Mouse (Mus musculus): ENCODE measurements around the gene BC067074.
"Not testable (repeated sequence)": the region's sequence is repeated elsewhere in the genome, so short reads cannot be mapped to it uniquely, and the experiment has no call there.

BC067074 gene

DNA sequence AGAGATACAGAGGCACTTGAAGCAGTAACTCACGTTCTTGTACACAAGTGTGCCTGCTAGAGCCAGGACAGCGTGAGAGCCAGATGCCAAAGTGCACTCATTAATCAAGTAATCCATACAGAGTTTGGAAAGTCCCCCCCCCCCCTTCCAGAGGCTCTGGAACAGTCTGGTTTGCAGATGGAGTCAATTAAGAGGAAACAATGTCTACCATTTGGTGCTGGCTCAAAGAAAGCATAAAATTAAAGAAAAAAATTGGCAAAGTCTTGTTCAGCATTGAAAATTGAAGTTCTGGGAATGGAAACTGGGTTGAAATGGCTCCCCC lies 81.1 kb downstream of the BC067074 start:
- DNase-seq (ENCODE audit: low read depth, low spot score), result no peak

GRCm38 (mm10) chr13:113377631-113378030 lies 84.7 kb downstream of the BC067074 start:
- no peak for DNase-seq (ENCODE audit: low read depth, low spot score)

- DNase-seq (ENCODE audit: low read depth, low spot score), result no peak
Observed at GRCm38 (mm10) chr13:113378980-113379410, 86.0 kb downstream of the BC067074 start.

DNA sequence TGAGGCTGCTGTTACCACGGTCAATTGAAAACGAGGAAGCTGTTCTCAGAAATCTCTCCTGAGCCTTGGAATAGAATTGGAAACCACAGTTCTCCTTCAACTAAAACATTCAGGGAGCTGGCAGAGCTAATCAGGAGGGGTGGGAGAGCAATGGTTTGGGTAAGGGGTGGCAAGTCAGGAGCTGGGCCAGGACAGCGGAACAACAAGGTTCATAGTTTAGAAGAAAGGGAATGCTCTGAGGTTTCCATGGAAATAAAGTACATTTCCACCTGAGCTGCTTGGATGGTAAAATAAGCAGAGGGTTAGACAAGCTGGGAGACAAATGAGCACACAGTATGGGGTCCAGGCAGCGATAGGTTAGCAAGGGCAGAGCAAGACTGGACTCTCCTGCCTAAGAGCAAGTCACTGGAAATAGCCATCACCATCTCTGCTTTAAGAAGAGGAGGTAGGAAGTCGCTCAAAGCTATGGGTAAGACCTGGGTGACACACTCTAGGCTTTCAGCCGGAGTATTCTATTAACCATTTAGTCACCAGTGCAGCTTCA lies 86.9 kb downstream of the BC067074 start:
- no peak for DNase-seq (ENCODE audit: low read depth, low spot score)

- DNase-seq (ENCODE audit: low read depth, low spot score), result no peak
Observed at GRCm38 (mm10) chr13:113381710-113382109, 88.8 kb downstream of the BC067074 start.

GRCm38 (mm10) chr13:113382201-113382600 lies 89.2 kb downstream of the BC067074 start:
- no peak for DNase-seq (ENCODE audit: low read depth, low spot score)

DNA sequence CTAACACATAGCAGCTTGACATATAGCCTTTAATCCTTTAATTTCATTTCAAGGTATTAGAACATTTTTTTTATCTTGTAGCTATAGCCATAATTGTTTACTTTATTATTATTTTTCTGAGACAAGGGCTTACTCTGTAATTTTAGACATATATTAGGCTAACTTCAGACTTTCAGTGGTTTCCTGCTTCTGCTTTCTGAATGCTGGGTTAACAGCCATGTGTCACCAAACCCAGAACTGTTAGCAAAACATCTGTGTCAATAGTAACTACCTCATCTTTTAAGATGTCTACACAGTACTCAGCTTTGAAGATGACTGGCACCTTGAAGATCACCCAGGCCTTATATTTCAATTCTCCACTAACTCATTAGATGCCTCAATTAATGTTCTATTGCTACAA lies 89.8 kb downstream of the BC067074 start:
- DNase-seq (ENCODE audit: low read depth, low spot score), result not testable (repeated sequence)

GRCm38 (mm10) chr13:113393386-113393785 lies 100.4 kb downstream of the BC067074 start:
- DNase-seq (ENCODE audit: low read depth, low spot score), result no peak

GRCm38 (mm10) chr13:113394591-113394990 lies 101.6 kb downstream of the BC067074 start:
- no peak for DNase-seq (ENCODE audit: low read depth, low spot score)

DNA sequence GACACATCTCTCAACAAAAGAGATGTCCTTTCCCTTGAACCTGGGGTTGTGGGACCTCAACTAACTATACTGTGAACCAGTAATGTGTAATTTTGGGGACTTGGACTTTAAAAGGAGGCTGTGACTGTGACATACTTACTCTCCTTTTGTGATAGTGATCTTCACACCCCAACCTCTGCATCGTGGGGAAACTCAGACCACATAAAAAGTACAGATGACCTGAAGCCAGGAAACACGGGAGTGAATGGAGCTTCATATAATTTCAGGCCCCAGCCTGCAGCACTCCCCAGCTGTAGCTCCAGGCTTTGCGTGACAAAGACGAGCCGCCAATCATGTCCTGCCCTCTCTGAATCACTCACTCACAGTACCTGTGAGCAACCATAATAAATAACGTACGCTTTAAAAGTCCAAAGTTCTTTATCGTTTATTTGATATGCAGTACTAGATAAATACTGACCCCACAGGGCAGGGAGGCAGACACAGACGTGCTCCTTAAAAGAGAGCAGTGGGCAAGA lies 104.1 kb downstream of the BC067074 start:
- DNase-seq (ENCODE audit: low read depth, low spot score), result no peak

DNA sequence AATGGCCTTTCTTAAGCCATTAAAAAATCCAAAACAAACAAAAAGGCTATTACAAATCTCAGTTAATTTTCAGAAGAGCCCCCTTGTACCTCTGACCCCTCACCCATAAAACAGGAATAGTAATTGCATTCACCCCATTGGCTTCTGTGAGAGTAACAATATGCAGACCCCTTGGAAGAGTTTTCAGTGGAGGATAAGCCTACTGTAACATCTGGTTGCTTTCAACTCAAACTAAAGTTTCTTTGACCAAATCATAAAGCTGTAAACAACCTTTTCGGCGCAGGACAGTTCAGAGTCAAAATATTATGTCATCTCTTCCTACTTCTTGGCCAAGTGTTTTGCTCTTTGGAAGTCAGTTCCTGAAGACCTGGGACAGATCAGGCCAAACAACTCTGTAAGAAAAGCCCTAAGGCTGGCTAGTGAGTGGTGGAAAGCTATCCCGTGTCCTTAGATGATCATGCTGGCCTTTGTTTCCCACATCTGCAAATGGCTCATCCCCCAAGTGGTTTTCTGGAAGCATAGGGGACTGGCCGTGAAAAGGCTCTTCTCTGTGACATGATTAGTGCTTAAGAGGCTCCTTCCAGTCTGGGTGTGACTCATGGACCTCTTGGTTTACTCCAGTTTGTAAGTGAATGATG lies 108.5 kb downstream of the BC067074 start:
- DNase-seq (ENCODE audit: low read depth, low spot score), result no peak

GRCm38 (mm10) chr13:113403706-113404105 lies 110.7 kb downstream of the BC067074 start:
- no peak for DNase-seq (ENCODE audit: low read depth, low spot score)

GRCm38 (mm10) chr13:113404172-113404571 lies 111.2 kb downstream of the BC067074 start:
- no peak for DNase-seq (ENCODE audit: low read depth, low spot score)

- DNase-seq (ENCODE audit: low read depth, low spot score), result no peak
Observed at GRCm38 (mm10) chr13:113409941-113410340, 117.0 kb downstream of the BC067074 start.

DNA sequence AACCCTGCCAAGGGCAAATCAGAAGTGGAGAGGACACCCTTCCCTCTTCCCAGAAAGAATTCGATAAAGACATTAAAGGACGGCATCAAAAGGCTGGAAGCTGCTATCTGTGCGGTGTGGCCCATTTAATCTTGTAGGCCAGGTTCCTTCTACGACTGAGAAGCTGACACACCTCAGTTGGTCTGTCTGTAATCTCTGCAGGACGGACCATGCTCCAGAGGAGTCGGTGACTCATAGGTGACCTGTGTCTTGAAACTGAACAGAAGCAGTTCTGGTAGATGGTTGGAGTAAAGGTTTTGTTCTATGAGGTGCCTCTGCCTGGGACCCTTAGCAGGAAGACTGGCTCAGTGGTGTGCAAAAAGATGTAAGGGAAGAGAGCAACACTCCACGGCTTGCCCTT lies 122.6 kb downstream of the BC067074 start:
- no peak for DNase-seq (ENCODE audit: low read depth, low spot score)

DNA sequence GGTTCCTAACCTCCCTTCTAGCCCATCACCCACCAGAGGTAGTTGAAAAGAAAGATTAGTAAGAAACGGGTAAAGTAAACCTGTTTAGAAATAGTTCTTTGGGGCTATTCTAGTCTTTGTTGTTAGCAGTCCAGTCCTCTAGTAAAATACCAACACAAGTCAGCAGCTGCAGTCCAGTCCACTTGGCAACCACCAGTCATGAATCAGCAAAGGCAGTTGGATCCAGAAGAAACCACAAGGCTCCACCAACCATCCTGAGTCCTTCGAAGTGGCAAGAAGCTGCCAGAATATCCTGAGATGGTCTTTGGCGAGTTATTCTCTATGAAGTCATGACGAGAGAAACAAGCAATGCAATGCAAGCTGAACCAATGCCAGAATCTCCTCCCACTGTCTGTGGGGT lies 124.0 kb downstream of the BC067074 start:
- no peak for DNase-seq (ENCODE audit: low read depth, low spot score)

GRCm38 (mm10) chr13:113417757-113418483 lies 125.0 kb downstream of the BC067074 start:
- DNase-seq (ENCODE audit: low read depth, low spot score), result no peak

DNA sequence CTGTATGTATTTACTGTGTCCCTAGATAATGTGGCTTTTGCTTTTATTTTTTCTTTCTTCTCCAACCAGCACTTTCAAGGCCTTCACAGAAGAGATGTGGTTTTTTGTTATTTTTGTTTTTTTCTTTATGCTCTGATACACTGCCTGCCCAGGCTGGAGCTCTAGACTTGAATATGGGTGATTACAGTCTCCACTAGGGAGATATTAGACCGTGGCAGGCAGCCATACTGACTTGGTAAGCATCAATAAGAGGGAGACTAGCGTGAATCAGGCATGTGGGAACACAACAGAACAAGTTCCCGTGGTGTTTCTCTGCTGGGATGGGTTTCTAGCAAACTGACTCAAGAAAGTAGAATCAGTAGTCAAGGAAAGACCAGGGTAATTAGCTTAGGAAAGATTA lies 125.7 kb downstream of the BC067074 start:
- no peak for DNase-seq (ENCODE audit: low read depth, low spot score)

DNA sequence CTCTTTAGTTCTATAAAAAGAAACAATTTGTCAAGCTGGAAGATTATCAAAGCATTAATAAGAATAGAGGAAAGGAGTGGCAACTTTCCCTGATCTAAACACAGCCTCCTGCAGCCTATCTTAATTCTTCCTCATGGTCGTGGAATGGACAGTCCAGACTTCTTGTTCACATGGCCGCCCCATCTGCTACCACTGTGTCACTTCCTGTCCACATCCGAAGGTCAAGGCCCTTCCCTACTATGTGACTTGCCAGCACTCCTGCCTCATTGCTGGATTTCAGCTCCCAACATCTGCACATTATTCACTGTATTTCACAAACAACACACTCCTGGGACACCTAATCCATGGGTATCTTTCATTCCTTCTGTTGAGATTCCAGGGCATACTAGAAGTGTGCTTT lies 128.5 kb downstream of the BC067074 start:
- no peak for DNase-seq (ENCODE audit: low read depth, low spot score)

- DNase-seq (ENCODE audit: low read depth, low spot score), result no peak
Observed at GRCm38 (mm10) chr13:113423825-113424224, 130.9 kb downstream of the BC067074 start.

GRCm38 (mm10) chr13:113425907-113426306 lies 132.9 kb downstream of the BC067074 start:
- no peak for DNase-seq (ENCODE audit: low read depth, low spot score)
